Mouse (Mus musculus): ENCODE measurements around the gene Olfr625-ps1.
"Not testable (repeated sequence)": the region's sequence is repeated elsewhere in the genome, so short reads cannot be mapped to it uniquely, and the experiment has no call there.

Gene Olfr625-ps1

GRCm38 (mm10) chr7:103682420-103682819 is at the start of gene Olfr625-ps1:
Gene Olfr625-ps1, plus strand, starts transcription at chr7:103682720.
- no peak for DNase-seq (ENCODE audit: extremely low spot score)

GRCm38 (mm10) chr7:103636795-103637194 is 45.7 kb upstream of the Olfr625-ps1 start:
- DNase-seq (ENCODE audit: extremely low spot score) = no peak

GRCm38 (mm10) chr7:103642602-103643001 is 39.9 kb upstream of the Olfr625-ps1 start, which contains the start of gene Olfr622:
Gene Olfr622, minus strand, starts transcription at chr7:103642702.
- DNase-seq (ENCODE audit: extremely low spot score) = no peak

- DNase-seq (ENCODE audit: extremely low spot score) = no peak
These were observed 38.5 kb upstream of the Olfr625-ps1 start for GRCm38 (mm10) chr7:103644070-103644469.

- no peak for DNase-seq (ENCODE audit: extremely low spot score)
These were observed 18.9 kb upstream of the Olfr625-ps1 start, which contains the start of gene Olfr623 for GRCm38 (mm10) chr7:103663598-103663997. Gene Olfr623, minus strand, starts transcription at chr7:103663698.

GRCm38 (mm10) chr7:103671091-103671490 is 11.4 kb upstream of the Olfr625-ps1 start, which contains the start of gene Olfr624:
Gene Olfr624, minus strand, starts transcription at chr7:103671191.
- DNase-seq (ENCODE audit: extremely low spot score) = no peak

GRCm38 (mm10) chr7:103699469-103699868 is 16.9 kb downstream of the Olfr625-ps1 start:
- no peak for DNase-seq (ENCODE audit: extremely low spot score)

- DNase-seq (ENCODE audit: extremely low spot score) = peak; percentile 1
These were observed 29.5 kb downstream of the Olfr625-ps1 start for GRCm38 (mm10) chr7:103712024-103712423.

GRCm38 (mm10) chr7:103714371-103714770 is 31.9 kb downstream of the Olfr625-ps1 start, which contains the start of gene Olfr243:
Gene Olfr243, plus strand, starts transcription at chr7:103714671.
- DNase-seq (ENCODE audit: extremely low spot score) = no peak

GRCm38 (mm10) chr7:103716398-103716797 is 33.9 kb downstream of the Olfr625-ps1 start:
- DNase-seq (ENCODE audit: extremely low spot score) = not testable (repeated sequence)

GRCm38 (mm10) chr7:103730074-103730473 is 47.6 kb downstream of the Olfr625-ps1 start, which contains the start of gene Olfr628:
Gene Olfr628, plus strand, starts transcription at chr7:103730374.
- no peak for DNase-seq (ENCODE audit: extremely low spot score)

All from embryo, embryonic 9.5 days (tissue).